Mouse (Mus musculus): ENCODE data around the gene Tfcp2l1. TPM values are rescaled to one million over a fixed set of nuclear protein-coding genes. Genes with fewer than 3 reads are reported as not detected.

Gene Tfcp2l1
- total and polyA plus RNA-seq, 2 experiments from 2014 or later, result 0.68 to 3.1 TPM

- DNase-seq (ENCODE audit: low spot score) (no peak), ATAC-seq (ENCODE audit: low FRiP score) (no peak)
- H3K9ac ChIP-seq (replicated peaks; ENCODE audit: low read length, poor library complexity, severe bottlenecking), result no peak overlapping the region
- no peaks in the 10 kb centered on the region for H3K36me3 ChIP-seq (ENCODE audit: insufficient read depth, low read length)
- H3K9me3 ChIP-seq (ENCODE audit: low read length), result no peaks in the 10 kb centered on the region
- no peak overlapping the region for H3K4me3 ChIP-seq (ENCODE audit: low read depth, low read length)
- no peak overlapping the region for H3K27ac ChIP-seq (ENCODE audit: low read depth, low read length)
- H3K4me2 ChIP-seq (ENCODE audit: low read depth, low read length, poor library complexity, severe bottlenecking), result no peak overlapping the region
- H3K27me3 ChIP-seq (ENCODE audit: insufficient read depth, low read length), result no peaks in the 10 kb centered on the region
- no peak for TF ChIP-seq CTCF (IDR thresholded peaks at IDR 0.05)
- H3K4me1 ChIP-seq (ENCODE audit: insufficient read depth, low read length), result no peaks in the 10 kb centered on the region
Observed at GRCm38 (mm10) chr1:118728796-118729195, 101.1 kb downstream of the Tfcp2l1 start.

Other genes starting within 250 kb of the Tfcp2l1 start
- gene Clasp1, start 238.9 kb upstream of the Tfcp2l1 start, total RNA-seq (2014; rRNA removed), result 141 and 153 TPM in 2 replicates
- 53.7 and 75.9 TPM in 2 replicates for gene Clasp1, start 238.9 kb upstream of the Tfcp2l1 start, polyA plus RNA-seq (2015; fragmentation: Nextera tagmentation; extraction: Ambion mirVana)

All from midbrain, postnatal 0 days (tissue).